Mouse (Mus musculus) small intestine, adult 2 months (tissue): ENCODE measurements around the gene Nkd2.

Experiments
- CTCF ChIP-seq: fragments of 200-500 bp; IDR thresholded peaks from 2 replicates; pipeline ENCODE4 v1.5.1; 2012; ENCODE audit warnings: low read depth, mild to moderate bottlenecking, control low read depth, inconsistent platforms, low read length, moderate library complexity, mixed read lengths; ENCODE audit not compliant: insufficient replicate concordance, insufficient read length; ENCODE audit errors: extremely low read depth
- POLR2A ChIP-seq: fragments of 200-500 bp; IDR thresholded peaks from 2 replicates; pipeline ENCODE4 v1.6.1; 2012; ENCODE audit warnings: low read depth, mild to moderate bottlenecking, control low read depth, inconsistent platforms, low read length, moderate library complexity

DNA sequence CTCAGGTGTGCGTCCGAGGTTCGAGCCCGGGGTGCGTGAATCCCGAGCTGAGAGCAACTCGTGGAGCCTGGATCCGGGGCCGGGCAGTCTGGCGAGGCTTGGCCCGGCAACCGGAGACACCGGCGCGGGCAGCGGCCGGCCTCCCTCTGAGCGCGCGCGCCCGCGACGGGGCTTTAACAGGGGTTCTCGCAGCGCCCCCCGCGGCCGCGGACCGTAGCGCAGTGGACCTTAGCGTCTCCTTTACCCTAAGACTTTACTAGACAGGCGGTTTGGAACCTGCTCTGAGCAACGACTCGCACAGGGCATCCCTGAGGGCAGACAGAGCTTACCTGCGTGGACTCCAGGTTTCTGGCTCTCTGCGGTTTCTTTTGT lies at the start of gene Nkd2:
- TF ChIP-seq POLR2A (peak; percentile 44; the same call in 1 of the 2 replicates), CTCF (peak; percentile 64)
